ENCODE assay signal across 10 mouse cellular contexts in genomic region chr7:107215723-107216122, GRCm38 (mm10). TPM values are rescaled to one million over a fixed set of nuclear protein-coding genes. Genes with fewer than 3 reads are reported as not detected.
A peak's percentile ranks its signal among the peaks of the same experiment; 100 is the strongest.
DNase-seq lines count a peak whose midpoint lies in the region; ATAC-seq and TF ChIP-seq lines count a peak whose summit lies in the region.
"Had no signal": no experiment of that assay in that cellular context is flagged by ENCODE, and none has a peak within 500 bp of the region (broad histone marks: within the 10 kb centered on the region; RNA-seq: fewer than 3 reads in every experiment).

No protein-coding gene starts in this region.

- peak; percentile 83 for ATAC-seq in hindbrain, postnatal 0 days
- ATAC-seq in midbrain, embryonic 16.5 days, result peak; percentile 89

- H3K4me3 ChIP-seq in liver, adult 2 months (ENCODE audit: insufficient read depth, low read depth, low read length), result no peak overlapping the region
- no peak overlapping the region for H3K4me3 ChIP-seq in hindbrain, postnatal 0 days (ENCODE audit: low read length)
- H3K4me3 ChIP-seq in midbrain, embryonic 16.5 days (ENCODE audit: low read depth, low read length), result no peak overlapping the region

- TF ChIP-seq CTCF in liver, adult 2 months (IDR thresholded peaks at IDR 0.05; ENCODE audit: low read depth, low read length), result peak; percentile 29
- TF ChIP-seq CTCF in hindbrain, postnatal 0 days (IDR thresholded peaks at IDR 0.05; ENCODE audit: low read depth), result peak; percentile 83

- DNase-seq in liver, adult 2 months (ENCODE audit: extremely low read depth, low read depth, low spot score), result peak; percentile 42
- DNase-seq in liver, result no peak
- DNase-seq in cerebellum, adult 9-10 months, result peak; percentile 66
- DNase-seq in hindbrain, postnatal 0 days (ENCODE audit: low spot score), result peak; percentile 68
- no peak for DNase-seq in thymus, postnatal 14 days
- no peak for DNase-seq in c-Kit-positive CD71-positive TER-119-positive erythroid progenitor cells, embryonic 14.5 days (ENCODE audit: low spot score)
- DNase-seq in heart, adult 8-10 months (ENCODE audit: low spot score), result no peak

- no peak overlapping the region for H3K9ac ChIP-seq in liver, adult 2 months (ENCODE audit: low read depth, low read length)
- no peak overlapping the region for H3K9ac ChIP-seq in hindbrain, postnatal 0 days (replicated peaks; ENCODE audit: low read length)
- H3K9ac ChIP-seq in midbrain, embryonic 16.5 days (ENCODE audit: low read depth, low read length), result no peak overlapping the region

- H3K27ac ChIP-seq in liver, adult 2 months (replicated peaks; ENCODE audit: insufficient read depth, low read depth, low read length), result no peak overlapping the region
- H3K27ac ChIP-seq in hindbrain, postnatal 0 days, result no peak overlapping the region
- H3K27ac ChIP-seq in midbrain, embryonic 16.5 days (ENCODE audit: low read length), result no peak overlapping the region

- H3K9me3 ChIP-seq in hindbrain, postnatal 0 days (ENCODE audit: low read length), result no peaks in the 10 kb centered on the region
- H3K9me3 ChIP-seq in midbrain, embryonic 16.5 days (replicated peaks; ENCODE audit: control insufficient read depth, low read length, poor library complexity, severe bottlenecking), result no peaks in the 10 kb centered on the region

- no peaks in the 10 kb centered on the region for H3K79me2 ChIP-seq in liver, adult 2 months (ENCODE audit: control insufficient read depth, insufficient read depth, low read length)

- H3K4me1 ChIP-seq in liver, adult 2 months (ENCODE audit: control insufficient read depth, insufficient read depth, low read length), result no peaks in the 10 kb centered on the region
- H3K4me1 ChIP-seq in hindbrain, postnatal 0 days (ENCODE audit: insufficient read depth, low read length), result no peaks in the 10 kb centered on the region
- H3K4me1 ChIP-seq in midbrain, embryonic 16.5 days (ENCODE audit: control insufficient read depth, insufficient read depth, low read length), result no peaks in the 10 kb centered on the region

- no peaks in the 10 kb centered on the region; the same call in 1 of the 2 replicates for H3K27me3 ChIP-seq in liver, adult 2 months (ENCODE audit: control insufficient read depth, insufficient read depth, low read length)
- H3K27me3 ChIP-seq in hindbrain, postnatal 0 days (ENCODE audit: insufficient read depth, low read length), result peaks cover 10% of the 10 kb centered on the region; the same call in 1 of the 2 replicates
- peaks cover 5% of the 10 kb centered on the region for H3K27me3 ChIP-seq in midbrain, embryonic 16.5 days (ENCODE audit: control insufficient read depth, insufficient read depth, low read depth, low read length)

- no peak for TF ChIP-seq POLR2A in liver, adult 2 months (IDR thresholded peaks at IDR 0.05; ENCODE audit: extremely low read depth, insufficient read depth, low read length)

- no peaks in the 10 kb centered on the region for H3K36me3 ChIP-seq in liver, adult 2 months (ENCODE audit: control insufficient read depth, insufficient read depth, low read length)
- H3K36me3 ChIP-seq in hindbrain, postnatal 0 days (ENCODE audit: insufficient read depth, low read length), result no peaks in the 10 kb centered on the region
- no peaks in the 10 kb centered on the region for H3K36me3 ChIP-seq in midbrain, embryonic 16.5 days (ENCODE audit: control insufficient read depth, insufficient read depth, low read length)

- no peak overlapping the region for H3K4me2 ChIP-seq in hindbrain, postnatal 0 days (ENCODE audit: low read depth, low read length)
- H3K4me2 ChIP-seq in midbrain, embryonic 16.5 days (ENCODE audit: low read length), result no peak overlapping the region

RNA-seq across cellular contexts. Expression of gene Rbmxl2, which starts 6.5 kb away (rescaled TPM):
- not detected in 2 replicates for total RNA-seq in liver, adult 2 months (2014; rRNA removed)
- polyA plus RNA-seq in liver, adult 2 months (2012; rRNA removed), result not detected in 2 replicates
- total RNA-seq in hindbrain, postnatal 0 days (2014; rRNA removed), result not detected in 2 replicates
- not detected in 2 replicates for polyA plus RNA-seq in hindbrain, postnatal 0 days (2015; fragmentation: Nextera tagmentation; extraction: Ambion mirVana)
- polyA plus RNA-seq in midbrain, embryonic 16.5 days (2015; fragmentation: Nextera tagmentation; extraction: Ambion mirVana), result not detected in 2 replicates
- not detected for total RNA-seq in heart, adult 8-10 months (2022)
- total RNA-seq: hematopoietic stem cell, adult 5-6 weeks had no signal
- polyA plus RNA-seq: neural tube, embryonic 11.5 days had no signal

RNA-seq across cellular contexts. Expression of gene Nlrp14, which starts 48.9 kb away (rescaled TPM):
- total RNA-seq in liver, adult 2 months (2014; rRNA removed), result not detected in 2 replicates
- polyA plus RNA-seq in liver, adult 2 months (2012; rRNA removed), result not detected in 2 replicates
- total RNA-seq in hindbrain, postnatal 0 days (2014; rRNA removed), result 0.10 TPM in 1 of 2 replicates, not detected in the other
- polyA plus RNA-seq in hindbrain, postnatal 0 days (2015; fragmentation: Nextera tagmentation; extraction: Ambion mirVana), result 0.06 TPM in 1 of 2 replicates, not detected in the other
- polyA plus RNA-seq in midbrain, embryonic 16.5 days (2015; fragmentation: Nextera tagmentation; extraction: Ambion mirVana), result not detected in 2 replicates
- not detected for total RNA-seq in heart, adult 8-10 months (2022)
- total RNA-seq: hematopoietic stem cell, adult 5-6 weeks had no signal
- polyA plus RNA-seq: neural tube, embryonic 11.5 days had no signal

Comparison
In these comparisons a context has a peak if more than half of its experiments do, and no peak if none do; other contexts are left out.
1. DNase-seq: peak in liver, adult 2 months (single experiment), cerebellum, adult 9-10 months (single experiment) and hindbrain, postnatal 0 days (single experiment); none in liver (single experiment), thymus, postnatal 14 days (single experiment), c-Kit-positive CD71-positive TER-119-positive erythroid progenitor cells, embryonic 14.5 days (single experiment) and heart, adult 8-10 months (single experiment).